Mouse (Mus musculus) right cerebral cortex, postnatal 14 days (tissue): ENCODE data around the gene Tmem40.

ENCODE experiments used
- DNase-seq: peaks from one replicate; pipeline ENCODE4 v3.0.0; 2022

Gene Tmem40

DNA sequence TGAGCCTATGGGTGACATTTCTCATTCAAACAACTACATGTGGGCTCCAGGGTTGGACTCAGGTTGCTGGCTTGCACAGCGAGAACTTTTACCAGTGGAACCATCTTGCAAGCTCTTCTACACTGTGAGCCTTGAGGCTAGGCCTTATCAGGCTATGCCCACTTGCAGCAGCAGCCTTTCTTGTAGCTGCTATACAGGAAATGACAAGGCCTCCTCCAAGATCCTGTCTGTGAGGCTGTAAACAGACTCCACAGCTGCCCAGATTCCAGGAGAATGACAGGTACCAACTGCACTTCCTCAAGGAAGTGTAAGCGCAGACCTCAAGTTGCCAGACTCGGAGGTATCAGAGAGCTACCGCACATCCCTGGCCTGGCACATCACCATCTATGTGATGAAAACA is 6.0 kb upstream of the Tmem40 start:
- DNase-seq = no peak

DNA sequence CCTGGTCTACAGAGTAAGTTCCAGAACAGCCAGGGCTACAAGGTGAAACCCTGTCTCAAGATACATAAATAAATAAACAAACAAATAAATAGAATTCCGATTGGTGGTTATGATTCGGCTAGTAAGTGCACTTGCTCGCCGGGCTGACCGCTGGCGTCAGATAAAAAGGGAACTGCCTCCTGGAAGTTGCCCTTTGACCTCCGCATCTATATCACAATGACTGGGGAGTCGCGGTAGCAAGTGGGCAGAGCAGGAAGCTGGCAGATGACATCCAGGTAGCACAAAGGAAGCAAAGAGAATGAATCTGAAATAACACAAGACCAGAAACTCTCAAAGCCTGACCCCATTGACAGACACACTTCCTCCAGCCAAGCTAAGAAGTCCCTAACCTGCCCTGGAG is 5.1 kb upstream of the Tmem40 start:
- DNase-seq = no peak

DNA sequence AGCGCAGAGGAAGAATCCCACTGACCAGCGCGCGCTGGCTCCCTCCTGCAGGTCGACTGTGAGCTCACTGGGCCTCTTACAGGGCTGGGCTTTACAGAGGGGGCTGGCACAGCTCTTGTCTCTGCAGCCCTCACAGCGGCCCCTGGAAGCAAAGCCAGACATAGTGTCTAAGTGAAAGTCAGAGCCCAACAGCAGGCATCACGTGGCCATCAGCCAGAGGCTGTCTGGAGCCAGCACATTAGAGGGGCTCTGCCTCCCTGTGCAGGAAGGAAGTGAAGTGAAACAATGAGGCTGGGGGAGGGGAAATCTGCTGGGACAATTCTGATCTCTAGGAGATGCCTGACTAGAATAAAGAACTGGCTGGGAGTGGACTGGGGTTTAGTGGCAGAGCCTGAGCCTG is 2.0 kb upstream of the Tmem40 start:
- peak; percentile 54 for DNase-seq

DNA sequence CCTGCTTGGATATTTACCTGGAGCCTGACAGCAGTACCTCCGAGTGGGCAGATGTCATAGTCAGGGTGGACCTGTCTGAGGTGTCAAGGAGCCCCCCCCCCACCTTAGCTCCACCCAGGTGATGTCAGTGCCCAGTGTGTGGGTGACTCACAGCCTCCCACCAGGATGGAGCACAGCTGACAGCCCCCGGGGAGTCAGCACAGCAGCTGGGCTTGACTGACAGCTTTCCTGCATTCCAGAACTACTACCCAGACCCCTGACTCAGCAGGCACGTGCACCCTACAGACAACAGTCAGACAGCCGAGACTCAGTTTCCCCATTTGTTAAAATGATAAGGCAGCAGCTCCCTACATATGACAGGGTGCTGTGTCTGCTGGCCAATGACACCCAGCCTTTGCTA is 1.2 kb downstream of the Tmem40 start:
- no peak for DNase-seq

DNA sequence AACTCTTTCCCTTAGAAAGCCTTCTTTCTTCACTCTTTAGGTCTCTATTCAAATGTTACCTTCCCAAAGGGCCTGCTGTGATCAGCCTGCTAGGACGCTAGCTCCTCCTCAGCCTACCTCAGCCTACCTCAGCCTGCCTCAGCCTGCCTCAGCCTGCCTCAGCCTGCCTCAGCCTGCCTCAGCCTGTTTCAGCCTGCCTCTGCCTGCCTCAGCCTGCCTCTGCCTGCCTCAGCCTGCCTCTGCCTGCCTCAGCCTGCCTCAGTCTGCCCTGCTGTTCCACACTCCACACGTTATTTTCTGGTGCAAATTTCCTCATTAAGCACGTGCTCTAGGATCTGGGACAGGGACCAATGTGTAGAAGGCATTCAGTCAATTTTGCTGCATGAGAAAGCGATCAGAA is 2.1 kb downstream of the Tmem40 start:
- DNase-seq = no peak

DNA sequence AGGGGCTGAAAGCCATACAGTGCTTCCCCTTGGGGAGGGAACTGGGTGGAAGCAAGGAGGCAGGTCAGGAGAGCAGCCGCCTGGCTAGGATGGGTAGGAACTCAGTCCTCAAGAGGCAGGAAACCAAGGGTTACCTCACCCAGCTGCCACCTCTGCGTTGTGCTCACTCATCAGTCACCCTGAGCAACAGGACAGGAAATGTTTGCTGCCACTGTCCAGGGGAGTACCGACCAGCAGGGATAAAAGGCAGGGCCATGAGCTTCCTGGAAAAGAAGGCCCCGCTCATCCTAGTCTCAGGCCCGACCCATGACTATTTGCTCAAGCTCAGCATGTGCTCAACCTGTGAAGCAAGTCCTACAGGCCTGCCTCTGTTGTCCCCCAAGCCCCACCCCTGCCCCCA is 2.7 kb downstream of the Tmem40 start:
- DNase-seq = no peak

DNA sequence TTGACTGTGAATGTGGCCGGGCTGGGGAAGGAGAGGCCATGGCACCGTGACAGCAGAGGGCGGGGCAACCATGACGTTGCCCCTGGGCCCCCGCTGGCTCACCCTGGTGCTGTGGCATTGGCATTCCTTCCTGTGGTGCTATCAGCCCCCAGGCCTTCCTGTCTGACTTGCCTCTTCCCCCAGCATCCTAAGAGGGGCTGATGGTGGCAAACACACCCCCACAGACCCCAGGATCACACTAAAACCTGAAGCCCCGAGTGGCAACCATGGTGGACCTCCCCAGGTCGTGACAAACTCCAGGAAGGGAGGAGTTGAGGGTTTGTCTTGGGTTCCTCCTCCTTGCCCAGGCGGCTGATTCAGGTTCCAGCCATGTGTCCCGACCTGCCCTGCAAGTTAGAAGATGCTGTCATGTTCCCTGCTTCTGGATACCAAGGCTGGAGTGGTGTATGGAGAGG is 3.2 kb downstream of the Tmem40 start:
- DNase-seq = no peak

DNA sequence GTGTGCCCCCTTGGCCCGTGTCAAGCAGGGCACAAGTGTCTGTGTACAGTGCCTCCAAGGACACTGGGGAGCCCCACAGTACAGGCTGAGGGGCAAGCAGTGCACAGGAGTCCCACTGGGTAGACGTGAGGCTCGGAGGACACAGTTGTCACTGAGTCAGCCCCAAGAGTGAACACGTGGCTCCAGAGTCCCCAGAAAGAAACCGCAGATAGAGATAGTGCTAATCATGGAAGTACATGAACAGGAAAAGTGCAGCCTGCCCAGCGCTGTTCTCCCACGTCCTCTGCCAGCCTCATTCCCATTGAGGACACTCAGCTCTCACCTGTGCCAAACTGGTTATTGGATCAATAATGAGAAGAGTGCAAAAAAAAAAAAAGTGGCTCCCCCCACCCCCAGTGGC is 6.7 kb downstream of the Tmem40 start:
- DNase-seq = no peak

DNA sequence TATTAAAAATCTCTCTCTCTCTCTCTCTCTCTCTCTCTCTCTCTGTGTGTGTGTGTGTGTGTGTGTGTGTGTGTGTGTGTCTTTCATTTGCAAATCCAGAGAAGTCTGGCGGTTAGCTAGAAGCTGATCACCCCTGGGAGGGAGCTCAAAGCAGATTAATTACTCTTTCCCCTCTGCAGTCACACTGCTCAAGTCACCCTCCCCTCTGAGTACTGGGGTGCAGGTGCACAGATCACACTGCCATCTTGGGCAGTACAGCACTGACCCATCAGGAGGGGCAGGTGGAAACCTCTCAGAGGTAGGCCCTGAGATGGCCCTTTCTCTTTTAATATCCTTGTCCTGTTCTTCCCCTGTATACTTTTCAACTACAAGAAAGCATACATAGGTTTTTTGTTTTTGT is 15.9 kb downstream of the Tmem40 start:
- DNase-seq = no peak

DNA sequence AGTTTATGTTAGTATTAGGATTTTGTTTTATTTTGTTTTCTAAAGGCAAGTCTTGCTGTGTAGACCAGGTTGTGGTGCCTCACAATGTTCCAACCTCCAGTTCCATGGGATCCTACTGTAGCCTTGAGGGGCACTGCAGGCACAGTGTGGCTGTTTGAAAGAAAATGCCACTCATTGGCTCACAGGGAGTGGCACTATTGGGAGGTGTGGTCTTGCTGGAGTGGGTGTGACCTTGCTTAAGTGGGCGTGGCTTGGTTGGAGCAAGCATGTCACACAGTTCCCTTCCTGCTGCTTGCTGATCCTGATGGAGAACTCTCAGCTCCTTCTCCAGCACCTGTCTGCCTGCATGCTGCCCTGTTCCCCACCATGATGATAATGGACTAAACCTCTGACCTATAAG is 18.6 kb downstream of the Tmem40 start:
- no peak for DNase-seq

DNA sequence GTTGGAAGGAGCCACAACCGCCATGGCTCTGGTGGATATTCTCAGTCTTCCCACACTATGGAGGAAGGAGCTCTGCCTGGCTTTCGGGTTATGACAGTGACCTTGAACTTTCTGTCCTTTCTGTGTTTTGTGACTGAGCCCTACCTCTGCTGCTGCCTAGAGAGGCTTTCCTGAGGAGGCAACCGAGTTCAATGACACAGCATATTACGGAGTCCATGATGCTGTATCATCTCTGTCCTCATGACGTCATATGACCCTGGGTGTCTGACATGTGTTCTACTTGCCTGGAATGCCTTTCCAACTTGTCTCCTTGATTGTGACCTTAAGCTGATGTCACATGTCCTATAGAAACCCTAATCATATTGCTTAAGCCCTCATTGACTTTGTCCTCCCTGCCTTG is 23.2 kb downstream of the Tmem40 start:
- DNase-seq = no peak

DNA sequence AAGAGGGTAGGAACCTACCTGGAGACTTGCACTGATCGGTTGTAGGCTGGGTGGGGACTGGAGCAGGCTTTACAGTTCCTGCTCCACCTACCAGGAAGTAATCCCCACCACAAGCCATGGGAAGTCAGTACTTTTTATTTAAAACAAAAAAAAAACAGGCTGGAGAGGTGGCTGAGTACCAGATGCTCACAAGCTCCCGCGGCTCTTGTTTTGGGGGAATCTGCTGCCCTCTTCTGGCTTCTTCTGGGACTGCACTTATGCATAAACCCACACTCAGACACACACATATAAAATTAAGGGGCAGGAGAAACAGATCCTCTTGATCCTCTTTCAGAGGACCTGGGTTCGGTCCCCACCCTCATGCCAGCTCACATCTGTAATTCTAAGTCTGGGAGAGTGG is 27.3 kb downstream of the Tmem40 start:
- peak; percentile 37 for DNase-seq

DNA sequence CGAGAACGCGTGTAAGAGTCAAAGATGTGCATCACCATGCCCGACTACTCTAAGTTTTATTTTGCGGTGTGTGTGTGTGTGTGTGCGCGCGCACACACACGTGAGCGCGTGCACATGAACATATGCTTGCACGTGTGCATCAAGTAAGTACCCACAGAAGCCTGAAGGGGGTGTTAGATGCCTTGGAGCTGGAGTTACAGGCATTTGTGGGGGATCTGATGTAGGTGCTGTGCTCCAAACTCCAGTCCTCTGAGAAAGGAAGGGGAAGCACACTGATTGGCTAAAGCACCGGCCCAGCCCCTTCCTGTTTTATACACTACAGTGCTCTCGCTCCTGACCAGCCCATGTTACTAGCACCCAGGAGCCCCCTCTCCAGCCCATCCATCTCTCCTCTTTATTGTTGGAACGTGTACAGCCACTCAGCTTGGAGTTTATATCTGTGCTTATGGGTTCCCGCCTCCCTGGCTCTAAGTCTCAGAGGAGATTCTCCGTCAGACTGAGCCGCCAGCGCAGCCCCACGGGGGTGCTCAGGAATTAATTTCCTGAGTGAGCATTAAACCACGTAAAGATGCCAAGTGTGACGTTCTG is 29.8 kb downstream of the Tmem40 start:
- no peak for DNase-seq

DNA sequence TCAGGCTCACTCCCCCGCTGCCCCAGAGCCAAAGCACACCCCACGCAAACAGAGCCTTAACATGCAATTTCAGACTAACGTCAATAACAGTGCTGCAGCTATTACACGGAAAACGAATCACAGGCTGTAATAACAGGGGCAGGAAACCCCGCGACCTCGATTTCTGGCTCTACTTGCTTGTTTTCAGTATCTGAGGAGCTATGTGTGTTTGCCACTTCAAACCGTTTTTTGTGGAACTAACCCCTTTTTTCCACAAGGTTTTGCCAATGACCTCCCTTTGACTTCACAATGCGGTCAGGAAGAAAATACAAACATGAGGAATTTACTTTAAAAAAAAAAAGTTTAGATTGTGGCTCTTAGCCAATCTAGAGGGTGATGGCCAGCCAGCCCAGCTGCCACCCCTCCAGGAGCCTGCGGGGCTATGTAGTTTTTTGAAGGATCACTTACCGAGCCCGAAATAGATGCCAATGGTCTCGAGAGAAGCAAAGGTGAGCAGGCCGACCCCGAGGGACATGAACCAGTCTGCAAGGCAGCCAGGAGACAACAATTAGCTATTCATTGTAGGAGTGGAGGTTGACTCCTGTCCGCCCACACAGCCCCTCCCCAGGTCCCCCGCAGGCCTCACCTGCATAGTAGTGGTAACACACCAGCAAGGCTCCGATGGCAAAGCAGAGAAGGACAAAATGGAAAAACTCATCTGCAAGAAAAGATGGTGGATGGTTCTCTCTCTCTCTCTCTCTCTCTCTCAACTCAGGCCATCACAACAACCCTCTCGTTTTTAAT is 31.5 kb downstream of the Tmem40 start:
- no peak for DNase-seq

DNA sequence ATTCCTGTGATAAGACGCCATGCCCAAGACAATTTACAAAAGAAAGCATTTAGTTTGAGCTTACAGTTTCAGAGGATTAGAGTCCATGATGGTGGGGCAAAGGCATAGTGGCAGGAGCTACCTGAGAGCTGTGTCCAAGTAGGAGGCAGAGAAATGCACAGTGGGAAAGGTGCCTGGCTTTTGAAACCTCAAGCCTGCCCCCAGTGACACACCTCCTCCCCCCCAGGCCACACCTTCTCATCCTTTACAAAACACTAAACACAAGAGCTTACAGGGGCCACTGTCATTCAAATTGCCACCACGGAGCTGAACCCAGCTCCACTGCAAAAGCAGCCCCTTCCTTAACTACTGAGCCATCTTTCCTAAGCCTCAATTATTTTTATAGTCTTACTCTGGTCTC is 34.6 kb downstream of the Tmem40 start:
- DNase-seq = no peak

DNA sequence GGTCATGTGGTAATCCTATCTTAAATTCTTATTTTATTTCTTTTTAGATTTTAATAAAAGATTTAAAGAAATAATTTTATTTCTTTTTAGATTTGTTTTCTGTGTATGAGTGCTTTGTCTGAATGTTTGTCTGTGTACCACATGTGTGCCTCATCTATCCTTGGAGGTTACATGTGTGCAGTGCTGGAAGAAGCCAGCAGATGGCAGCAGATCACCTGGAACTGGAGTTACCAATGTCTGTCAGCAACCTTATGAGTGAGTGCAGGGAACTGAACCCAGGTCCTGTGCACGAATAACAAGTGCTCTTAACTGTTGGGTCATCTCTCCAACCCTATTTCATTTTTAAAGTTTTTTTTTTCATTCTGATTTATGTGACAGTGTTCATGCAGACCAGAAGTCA is 35.1 kb downstream of the Tmem40 start:
- DNase-seq = peak; percentile 43

DNA sequence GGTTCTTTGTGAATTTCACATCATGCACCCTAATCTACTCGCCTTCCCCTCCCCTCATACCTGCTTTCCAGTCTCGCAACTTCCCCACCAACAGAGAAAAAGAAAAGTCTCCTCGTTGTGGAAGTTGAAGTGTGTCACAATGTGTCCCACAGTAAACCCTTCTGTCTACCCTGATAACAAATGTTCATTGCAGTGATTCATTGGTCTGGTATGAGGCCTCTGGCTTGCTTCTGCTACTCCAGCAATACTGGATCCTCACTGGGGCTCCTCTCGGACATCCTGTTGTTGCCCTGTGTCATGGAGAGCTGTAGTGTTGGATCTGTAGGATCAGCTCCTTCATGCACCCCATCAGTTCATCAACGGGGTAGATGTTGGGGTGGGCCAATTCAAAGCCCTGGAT is 40.0 kb downstream of the Tmem40 start:
- no peak for DNase-seq

DNA sequence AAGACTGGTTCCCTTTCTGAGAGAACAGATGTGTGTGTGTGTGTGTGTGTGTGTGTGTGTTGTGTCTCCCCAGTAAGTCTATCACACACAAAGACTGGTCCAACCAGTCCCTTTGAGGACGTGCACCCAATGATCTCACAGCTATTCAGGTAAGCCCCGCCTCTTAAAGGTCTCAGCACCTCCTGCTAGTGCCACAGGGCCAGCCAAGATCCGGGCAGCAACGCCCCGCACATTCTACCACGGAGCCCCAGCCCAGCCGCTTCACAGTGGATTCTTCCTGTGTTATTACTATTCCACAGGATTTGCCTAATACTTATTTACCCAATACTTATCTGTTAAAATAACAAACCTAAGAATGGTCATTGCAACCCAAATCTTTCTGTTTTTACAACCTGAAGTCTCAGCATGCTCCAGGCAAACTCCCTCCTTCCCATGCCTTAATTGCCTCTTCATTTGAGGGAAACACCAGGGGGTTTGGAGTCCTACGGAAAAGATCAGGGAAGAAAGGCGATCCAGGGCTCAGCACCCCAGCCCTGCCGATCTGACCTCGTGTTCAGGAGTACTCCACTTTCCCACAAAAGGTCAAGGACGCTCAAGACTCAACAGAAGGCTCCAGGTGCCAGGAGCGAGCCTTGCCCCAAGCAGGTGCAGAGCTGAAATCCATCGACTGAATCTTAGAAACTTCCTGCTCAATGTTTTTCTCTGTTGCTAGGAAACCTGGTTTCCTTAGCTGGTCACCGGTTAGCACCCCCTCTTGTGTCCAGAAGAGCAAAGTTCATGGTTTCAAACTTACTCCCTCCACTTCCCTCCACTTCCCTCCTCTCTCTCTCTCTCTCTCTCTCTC is 44.3 kb downstream of the Tmem40 start:
- no peak for DNase-seq

DNA sequence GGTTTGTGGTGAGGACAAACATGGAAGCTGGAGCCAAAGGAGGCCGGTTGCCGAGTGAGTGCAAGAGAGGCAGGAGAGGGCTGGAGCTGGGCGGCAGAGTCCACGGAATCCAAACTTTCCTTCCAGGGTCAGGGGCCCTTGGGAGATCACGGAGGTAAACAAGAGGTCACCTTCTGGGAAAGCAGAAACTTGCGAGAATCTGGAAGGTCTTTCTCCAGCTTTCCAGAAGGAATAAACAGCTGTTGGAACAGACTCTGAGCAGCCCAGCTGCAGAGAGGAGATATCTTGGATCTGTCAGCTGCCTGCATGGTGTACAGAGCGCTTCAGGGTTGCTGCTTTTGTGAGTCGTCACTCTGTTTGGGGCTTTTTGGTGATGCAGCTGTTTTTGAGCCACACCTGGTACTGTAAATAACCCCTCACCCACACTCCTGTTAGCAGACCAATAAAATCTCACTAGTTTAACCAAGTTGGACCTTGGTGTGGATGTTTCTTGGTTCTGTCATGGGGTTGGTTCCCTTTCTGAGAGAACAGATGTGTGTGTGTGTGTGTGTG is 45.0 kb downstream of the Tmem40 start:
- no peak for DNase-seq

DNA sequence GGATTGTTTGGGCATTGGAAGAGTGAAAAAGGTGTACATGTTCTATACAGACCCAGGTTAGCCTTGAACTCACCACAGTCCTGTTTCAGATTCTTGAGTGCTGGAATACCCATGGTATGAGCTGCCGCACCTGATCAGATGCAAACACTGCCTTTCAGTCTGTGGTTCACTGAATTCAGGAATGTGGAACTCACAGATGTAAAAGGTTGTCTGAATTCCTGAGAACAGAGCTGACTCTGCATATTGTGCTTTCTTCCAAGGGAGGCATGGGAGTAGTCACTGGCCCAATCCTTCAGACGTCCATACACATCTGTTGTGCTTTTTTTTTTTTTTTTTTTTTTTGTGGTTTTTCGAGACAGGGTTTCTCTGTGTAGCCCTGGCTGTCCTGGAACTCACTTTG is 50.9 kb downstream of the Tmem40 start:
- DNase-seq = no peak

DNA sequence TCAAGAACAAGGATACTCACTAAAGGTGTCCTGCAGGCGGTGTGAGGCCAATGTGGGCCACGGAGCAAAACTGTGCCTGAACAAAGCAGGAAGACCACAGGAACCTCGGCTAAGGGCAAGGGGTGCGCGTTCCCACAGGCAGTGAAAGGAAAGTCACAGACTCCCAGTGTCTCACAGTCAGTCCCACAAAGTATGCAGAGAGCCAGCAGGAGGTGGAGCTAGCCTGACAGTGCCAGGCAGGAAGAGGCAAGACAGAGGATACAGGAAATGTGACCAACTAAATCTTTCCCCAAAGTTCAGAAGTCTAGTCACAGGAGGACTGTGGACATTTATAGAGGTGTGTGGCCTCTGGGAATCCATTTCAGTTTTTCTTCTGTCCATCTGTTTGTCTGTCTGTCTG is 59.3 kb downstream of the Tmem40 start:
- no peak for DNase-seq

DNA sequence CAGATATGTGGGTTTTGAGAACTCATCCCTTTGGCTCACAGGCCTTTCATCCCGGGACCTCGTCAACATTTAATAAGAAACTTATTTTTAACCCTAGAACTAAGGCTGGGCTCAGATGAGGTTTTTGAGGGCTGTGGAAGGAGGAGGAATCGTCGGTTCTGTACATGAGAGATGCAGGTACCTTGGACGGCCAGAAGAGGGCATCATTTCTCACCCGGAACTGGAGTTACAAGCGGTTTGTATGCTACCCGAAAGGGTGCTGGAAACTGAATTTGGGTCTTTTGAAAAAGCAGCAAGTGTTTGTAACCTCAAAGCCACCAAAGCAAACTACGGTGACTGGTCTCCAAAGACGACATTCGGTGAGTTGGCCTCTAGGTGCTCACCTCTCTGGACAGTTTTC is 60.9 kb downstream of the Tmem40 start:
- DNase-seq = no peak

DNA sequence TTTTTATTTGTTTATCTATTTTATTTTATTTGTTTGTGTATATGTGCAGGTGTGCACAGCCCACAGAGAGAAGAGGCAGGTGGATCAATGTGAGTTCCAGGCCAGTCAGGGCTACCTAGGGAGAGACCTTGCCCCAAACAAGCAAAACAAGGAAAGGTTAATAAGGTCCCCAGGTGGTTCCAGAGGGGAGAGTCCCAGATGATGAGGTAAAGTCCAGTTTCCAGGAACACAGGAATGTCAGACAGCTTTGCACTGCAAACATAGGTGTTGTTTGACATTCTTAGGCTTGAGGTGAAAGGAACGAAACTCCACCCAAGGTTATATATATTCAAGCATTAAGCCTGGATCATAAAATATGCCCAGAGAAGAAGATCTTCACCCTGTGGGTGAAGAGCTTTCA is 61.4 kb downstream of the Tmem40 start:
- no peak for DNase-seq

DNA sequence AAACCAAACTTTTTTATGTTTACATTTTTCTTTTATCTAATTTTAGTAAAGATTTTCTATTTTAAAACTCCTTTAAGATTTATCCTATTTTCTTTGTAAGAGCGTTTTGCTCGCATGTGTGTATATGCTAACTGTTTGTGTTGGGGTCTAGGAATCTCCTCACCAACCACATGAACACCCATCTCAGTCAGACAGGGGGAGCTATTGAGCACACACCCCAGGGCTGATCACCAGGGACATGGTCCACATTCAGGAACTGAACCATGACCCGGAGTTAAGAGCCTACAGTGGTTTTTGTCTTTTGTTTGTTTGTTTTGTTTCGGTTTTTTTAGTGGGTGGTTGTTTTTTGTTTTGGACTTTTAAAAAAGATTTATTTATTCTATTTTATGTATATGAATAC is 63.5 kb downstream of the Tmem40 start:
- DNase-seq = no peak
